Mouse (Mus musculus) E14TG2a.4 (cell line): ENCODE results near the gene Rsph10b.

ENCODE experiments used
- CTCF ChIP-seq: conservative IDR thresholded peaks from 2 replicates; pipeline ENCODE4 v1.5.1; 2014; ENCODE audit warnings: low read length
- NANOG ChIP-seq: IDR thresholded peaks from 2 replicates; pipeline ENCODE4 v1.6.1; 2014; ENCODE audit warnings: borderline replicate concordance, low read length, mixed read lengths

GRCm38 (mm10) chr5:144015845-144016244 lies 83.0 kb downstream of the Rsph10b start:
- TF ChIP-seq CTCF (no peak), NANOG (no peak)
